Mouse (Mus musculus): ENCODE measurements at regions not wholly inside any gene's neighbourhood (a gene's known extent, or its start where the extent isn't known, plus 50 kb on each side); places are given as distances from the start of the nearest gene placed in this dataset.
A peak's percentile ranks its signal among the peaks of the same experiment; 100 is the strongest.
"Not testable (repeated sequence)": the region's sequence is repeated elsewhere in the genome, so short reads cannot be mapped to it uniquely, and the experiment has no call there.

GRCm38 (mm10) chr14:83861736-83862135, 581.6 kb upstream of the Pcdh17 start:
- DNase-seq (ENCODE audit: low spot score), result no peak

GRCm38 (mm10) chr14:83862653-83863052, 580.7 kb upstream of the Pcdh17 start:
- DNase-seq (ENCODE audit: low spot score), result no peak

- DNase-seq (ENCODE audit: low spot score), result no peak
Measured at GRCm38 (mm10) chr14:83886393-83886792, 557.0 kb upstream of the Pcdh17 start.

- DNase-seq (ENCODE audit: low spot score), result not testable (repeated sequence)
Measured at GRCm38 (mm10) chr14:83900711-83901110, 542.7 kb upstream of the Pcdh17 start.

- DNase-seq (ENCODE audit: low spot score), result no peak
Measured at GRCm38 (mm10) chr14:83943101-83943500, 500.3 kb upstream of the Pcdh17 start.

GRCm38 (mm10) chr14:83944176-83944575, 499.2 kb upstream of the Pcdh17 start:
- no peak for DNase-seq (ENCODE audit: low spot score)

- no peak for DNase-seq (ENCODE audit: low spot score)
Measured at GRCm38 (mm10) chr14:83949696-83950095, 493.7 kb upstream of the Pcdh17 start.

GRCm38 (mm10) chr14:83959111-83959510, 484.3 kb upstream of the Pcdh17 start:
- DNase-seq (ENCODE audit: low spot score), result peak; percentile 5

GRCm38 (mm10) chr14:83983566-83983965, 459.8 kb upstream of the Pcdh17 start:
- DNase-seq (ENCODE audit: low spot score), result no peak

Measured in ovary, postnatal 36 days (tissue).